Mouse (Mus musculus) kidney, adult 2 months (tissue): ENCODE measurements at regions not wholly inside any gene's neighbourhood (a gene's known extent, or its start where the extent isn't known, plus 50 kb on each side); places are given as distances from the start of the nearest gene placed in this dataset.

Source experiments
- CTCF ChIP-seq: fragments of 200-500 bp; conservative IDR thresholded peaks from 2 replicates; pipeline ENCODE4 v1.5.1; 2011; ENCODE audit warnings: low read depth, mild to moderate bottlenecking, control low read depth, low read length, moderate library complexity, mixed read lengths; ENCODE audit not compliant: insufficient read depth, insufficient read length
- POLR2A ChIP-seq: fragments of 200-500 bp; IDR thresholded peaks from one replicate; pipeline ENCODE4 v1.6.1; 2011; ENCODE audit warnings: low read depth, low read length, control low read depth

DNA sequence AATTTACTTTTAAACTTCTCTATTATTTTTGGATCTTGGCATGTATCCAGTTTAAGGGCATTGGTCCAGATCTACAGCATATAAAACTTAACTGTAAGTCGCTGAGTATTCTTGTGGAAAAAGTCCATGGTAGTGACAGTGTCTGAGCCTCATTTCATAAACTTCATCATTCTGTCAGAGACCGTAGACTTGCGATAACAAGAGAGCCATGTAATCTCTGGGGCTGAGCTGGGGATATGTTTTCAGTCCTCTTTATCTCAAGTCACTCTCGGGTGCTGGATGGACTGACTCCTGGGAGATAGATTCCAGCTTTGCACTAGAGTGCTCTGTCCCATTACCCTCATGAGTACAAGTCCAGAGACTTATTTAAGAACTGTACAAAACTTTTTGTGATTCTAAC lies 362.0 kb downstream of the Fat4 start:
- TF ChIP-seq POLR2A = no peak
- TF ChIP-seq CTCF = no peak
